Mouse (Mus musculus) MEL (cell line): ENCODE data around the gene Siae. TPM values are rescaled to one million over a fixed set of nuclear protein-coding genes. Genes with fewer than 3 reads are reported as not detected.

Source experiments
- DNase-seq: peaks from one replicate; pipeline ENCODE4 v3.0.0; 2011; ENCODE audit warnings: low read depth, low spot score
- H3K27ac ChIP-seq: 2 replicates; pipeline ENCODE4 v1.5.1; 2012; ENCODE audit warnings: low read depth, mild to moderate bottlenecking, control low read depth, low read length, moderate library complexity; ENCODE audit not compliant: control insufficient read depth
- H3K27me3 ChIP-seq, 2 experiments: fragments of 150-350 bp in 1 of 2; sonication (generic) in 1 of 2; 2 replicates each; pipeline ENCODE4 v1.6.1; 2012; ENCODE audit warnings: low read length in 2 of 2, mild to moderate bottlenecking in 2 of 2, improper control_type of control experiment in 1 of 2, moderate library complexity in 1 of 2; ENCODE audit not compliant: insufficient read depth in 2 of 2, control insufficient read depth in 1 of 2
- H3K36me3 ChIP-seq, 2 experiments: 2 replicates each; pipeline ENCODE4 v1.6.1; 2012 to 2014; ENCODE audit warnings: low read length in 2 of 2, improper control_type of control experiment in 1 of 2, inconsistent platforms in 1 of 2, mild to moderate bottlenecking in 1 of 2; ENCODE audit not compliant: insufficient read depth in 2 of 2, control insufficient read depth in 1 of 2
- H3K4me1 ChIP-seq, 2 experiments: fragments of 150-350 bp in 1 of 2; sonication (generic) in 1 of 2; 2 replicates each; pipeline ENCODE4 v1.6.1; 2012; ENCODE audit warnings: low read length in 2 of 2, improper control_type of control experiment in 1 of 2, mild to moderate bottlenecking in 1 of 2; ENCODE audit not compliant: insufficient read depth in 2 of 2, control insufficient read depth in 1 of 2
- H3K4me3 ChIP-seq, 2 experiments: fragments of 150-350 bp in 1 of 2; sonication (generic) in 1 of 2; 2 replicates each; pipeline ENCODE4 v1.5.1; 2012; ENCODE audit warnings: low read depth in 2 of 2, low read length in 2 of 2, mild to moderate bottlenecking in 2 of 2, moderate library complexity in 2 of 2, control low read depth in 1 of 2, improper control_type of control experiment in 1 of 2; ENCODE audit not compliant: control insufficient read depth in 1 of 2, insufficient read depth in 1 of 2
- H3K79me2 ChIP-seq: 2 replicates; pipeline ENCODE4 v1.6.1; 2012; ENCODE audit warnings: mild to moderate bottlenecking, low read length, moderate library complexity; ENCODE audit not compliant: control insufficient read depth, poor library complexity, insufficient read depth
- H3K9ac ChIP-seq: 2 replicates; pipeline ENCODE4 v1.6.1; 2012; ENCODE audit warnings: low read depth, mild to moderate bottlenecking, control low read depth, low read length, moderate library complexity; ENCODE audit not compliant: control insufficient read depth, poor library complexity, severe bottlenecking
- H3K9me3 ChIP-seq: fragments of 150-350 bp; sonication (generic); replicated peaks from 2 replicates; pipeline ENCODE4 v1.6.1; 2012; ENCODE audit warnings: mild to moderate bottlenecking, low read length, improper control_type of control experiment, moderate library complexity; ENCODE audit not compliant: insufficient read depth
- BHLHE40 ChIP-seq: IDR thresholded peaks from 2 replicates; pipeline ENCODE4 v1.6.1; 2012; ENCODE audit warnings: low read depth, mild to moderate bottlenecking, inconsistent platforms, low read length, improper control_type of control experiment, borderline replicate concordance
- E2F4 ChIP-seq: IDR thresholded peaks from 2 replicates; pipeline ENCODE4 v1.6.1; 2011; ENCODE audit warnings: low read depth, low read length, improper control_type of control experiment, borderline replicate concordance
- ETS1 ChIP-seq: IDR thresholded peaks from 2 replicates; pipeline ENCODE4 v1.6.1; 2012; ENCODE audit warnings: low read depth, mild to moderate bottlenecking, inconsistent platforms, low read length, improper control_type of control experiment, moderate library complexity
- GABPA ChIP-seq: IDR thresholded peaks from 2 replicates; pipeline ENCODE4 v1.6.1; 2012; ENCODE audit warnings: low read depth, mild to moderate bottlenecking, inconsistent platforms, low read length, improper control_type of control experiment, moderate library complexity
- GATA1 ChIP-seq: IDR thresholded peaks from 2 replicates; pipeline ENCODE4 v1.6.1; 2011; ENCODE audit warnings: low read depth, low read length, improper control_type of control experiment
- KAT2A ChIP-seq: conservative IDR thresholded peaks from 2 replicates; pipeline ENCODE4 v1.6.1; 2012; ENCODE audit warnings: low read depth, low read length, improper control_type of control experiment, inconsistent platforms
- MAX ChIP-seq: IDR thresholded peaks from 2 replicates; pipeline ENCODE4 v1.6.1; 2011; ENCODE audit warnings: low read length, improper control_type of control experiment
- MYB ChIP-seq: IDR thresholded peaks from 2 replicates; pipeline ENCODE4 v1.6.1; 2011; ENCODE audit warnings: mild to moderate bottlenecking, low read depth, low read length, improper control_type of control experiment
- MYC ChIP-seq: IDR thresholded peaks from 2 replicates; pipeline ENCODE4 v1.6.1; 2011; ENCODE audit warnings: low read depth, mild to moderate bottlenecking, low read length, improper control_type of control experiment, moderate library complexity
- NELFE ChIP-seq: IDR thresholded peaks from 2 replicates; pipeline ENCODE4 v1.6.1; 2011; ENCODE audit warnings: low read depth, low read length, improper control_type of control experiment
- NRF1 ChIP-seq: IDR thresholded peaks from 2 replicates; pipeline ENCODE4 v1.6.1; 2014; ENCODE audit warnings: low read depth, mild to moderate bottlenecking, inconsistent platforms, low read length, improper control_type of control experiment, moderate library complexity; ENCODE audit not compliant: poor library complexity, insufficient read depth, severe bottlenecking
- POLR2A ChIP-seq, 2 experiments: IDR thresholded peaks; 2 replicates each; pipeline ENCODE4 v1.6.1; 2011 to 2012; ENCODE audit warnings: low read length in 2 of 2, mild to moderate bottlenecking in 2 of 2, control low read depth in 1 of 2, improper control_type of control experiment in 1 of 2, low read depth in 1 of 2, moderate library complexity in 1 of 2; ENCODE audit not compliant: control insufficient read depth in 1 of 2, insufficient read depth in 1 of 2, poor library complexity in 1 of 2
- POLR2AphosphoS5 ChIP-seq: IDR thresholded peaks from 2 replicates; pipeline ENCODE4 v1.6.1; 2012; ENCODE audit warnings: low read depth, borderline replicate concordance, mild to moderate bottlenecking, inconsistent platforms, low read length, moderate library complexity, mixed read lengths
- RCOR1 ChIP-seq: IDR thresholded peaks from 2 replicates; pipeline ENCODE4 v1.6.1; 2012; ENCODE audit warnings: low read depth, mild to moderate bottlenecking, inconsistent platforms, low read length, improper control_type of control experiment
- SMC3 ChIP-seq: IDR thresholded peaks from 2 replicates; pipeline ENCODE4 v1.6.1; 2011; ENCODE audit warnings: low read depth, low read length, improper control_type of control experiment
- UBTF ChIP-seq: IDR thresholded peaks from 2 replicates; pipeline ENCODE4 v1.6.1; 2012; ENCODE audit warnings: low read depth, mild to moderate bottlenecking, inconsistent platforms, low read length, improper control_type of control experiment, moderate library complexity, borderline replicate concordance; ENCODE audit not compliant: insufficient read depth
- USF1 ChIP-seq: IDR thresholded peaks from 2 replicates; pipeline ENCODE4 v1.6.1; 2014; ENCODE audit warnings: low read depth, mild to moderate bottlenecking, inconsistent platforms, low read length, improper control_type of control experiment, moderate library complexity
- USF2 ChIP-seq, 2 experiments: IDR thresholded peaks; 2 replicates each; pipeline ENCODE4 v1.6.1; 2011 to 2012; ENCODE audit warnings: improper control_type of control experiment in 2 of 2, low read length in 2 of 2, borderline replicate concordance in 1 of 2, inconsistent platforms in 1 of 2, low read depth in 1 of 2, mild to moderate bottlenecking in 1 of 2; ENCODE audit not compliant: insufficient read depth in 1 of 2
- ZC3H11A ChIP-seq: IDR thresholded peaks from 2 replicates; pipeline ENCODE4 v1.6.1; 2012; ENCODE audit warnings: low read depth, mild to moderate bottlenecking, inconsistent platforms, low read length, improper control_type of control experiment
- ZMIZ1 ChIP-seq: IDR thresholded peaks from 2 replicates; pipeline ENCODE4 v1.6.1; 2012; ENCODE audit warnings: low read depth, mild to moderate bottlenecking, inconsistent platforms, low read length, improper control_type of control experiment, moderate library complexity
- ZNF384 ChIP-seq: IDR thresholded peaks from 2 replicates; pipeline ENCODE4 v1.6.1; 2012; ENCODE audit warnings: low read depth, mild to moderate bottlenecking, inconsistent platforms, low read length, improper control_type of control experiment
- polyA plus RNA-seq, 2 experiments: library from polyadenylated mRNA; stranded (reverse) in 1 of 2; unstranded in 1 of 2; fragments of >175 nt in 1 of 2; fragments of >200 nt in 1 of 2; gene quantifications; 2 replicates each; pipeline versions ENCODE4 v1.2.1 to v1.2.4; 2012; ENCODE audit warnings: low replicate concordance in 2 of 2, low read depth in 1 of 2; ENCODE audit not compliant: insufficient read length in 2 of 2, insufficient read depth in 1 of 2, missing spikeins in 1 of 2
- total RNA-seq: library from RNA; depleted of rRNA; stranded (reverse); fragments of 300-350 nt; gene quantifications from 2 replicates; pipeline ENCODE4 v1.2.3, GENCODE M21; 2012

The Siae gene
- total and polyA plus RNA-seq, 3 experiments, result 4.9 to 9.2 TPM; not detected in 1

DNA sequence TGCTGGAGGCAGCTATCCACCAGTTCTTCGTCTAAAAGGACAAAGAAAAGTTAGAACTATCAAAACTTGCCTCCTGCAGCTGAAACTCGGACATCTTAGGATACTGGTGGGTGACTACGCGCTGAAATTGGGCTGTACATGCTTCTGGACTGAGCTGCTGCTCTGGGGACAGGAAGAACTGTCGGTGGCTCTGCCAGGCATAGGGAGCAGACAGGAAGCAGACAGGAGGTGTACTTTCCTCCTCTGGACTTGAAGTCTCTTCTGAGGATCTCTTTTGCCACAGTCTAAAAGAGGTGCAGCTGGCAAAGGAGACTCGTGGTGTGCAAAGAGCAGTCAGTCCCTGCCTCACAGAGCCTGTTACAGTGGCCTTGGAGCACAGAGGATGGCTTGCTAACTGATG lies 37.1 kb downstream of the Siae start:
- Histone ChIP-seq H3K9ac (peak overlapping the region; percentile 49; the same call in 1 of the 2 replicates), H3K36me3 (peaks cover 0 to 4% of the 10 kb centered on the region in 2 experiments; a peak in 2 of 4 replicates), H3K4me3 (peak overlapping the region; percentile 21 to 30; a peak in 2 of 4 replicates), H3K27ac (peak overlapping the region; percentile 49; the same call in 1 of the 2 replicates), H3K4me1 (peaks cover 9 to 16% of the 10 kb centered on the region in 2 experiments; a peak in 3 of 4 replicates), H3K79me2 (no peaks in the 10 kb centered on the region), H3K9me3 (no peaks in the 10 kb centered on the region; the same call in 1 of the 2 replicates), H3K27me3 (no peaks in the 10 kb centered on the region)
- TF ChIP-seq SMC3 (no peak), USF2 (IDR thresholded peaks at IDR 0.05; ENCODE audit: borderline replicate concordance in 1 of 2, insufficient read depth in 1 of 2, low read depth in 1 of 2, low read length in 2 of 2) (no peak), MYB (no peak), RCOR1 (no peak), GATA1 (no peak), MYC (no peak; the same call in 1 of the 2 replicates)
- peak; percentile 47 for DNase-seq

DNA sequence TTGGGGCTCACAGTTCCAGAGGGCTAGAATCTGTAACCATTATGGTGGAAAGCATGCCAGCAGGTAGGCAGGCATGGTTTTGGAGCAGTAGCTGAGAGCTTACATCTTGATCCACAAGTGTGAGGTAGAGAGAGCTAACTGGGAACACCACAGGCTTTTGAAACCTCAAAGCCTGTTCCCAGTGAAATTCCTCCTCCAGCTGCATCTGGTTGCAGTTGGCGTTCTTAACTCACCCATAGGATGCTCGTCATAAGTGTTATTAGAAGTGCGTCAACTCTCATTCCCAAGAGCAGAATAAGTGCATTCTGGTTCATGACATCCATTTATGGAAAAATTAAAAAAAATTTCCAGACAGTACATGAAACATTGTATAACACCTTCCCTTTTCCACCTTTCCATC lies 38.2 kb downstream of the Siae start:
- no peak for DNase-seq
- Histone ChIP-seq H3K9ac (no peak overlapping the region), H3K4me1 (peaks cover 9 to 16% of the 10 kb centered on the region in 2 experiments; a peak in 3 of 4 replicates), H3K36me3 (peaks cover 0 to 4% of the 10 kb centered on the region in 2 experiments; a peak in 2 of 4 replicates), H3K27ac (no peak overlapping the region), H3K9me3 (no peaks in the 10 kb centered on the region; the same call in 1 of the 2 replicates), H3K4me3 (no peak overlapping the region), H3K27me3 (no peaks in the 10 kb centered on the region), H3K79me2 (no peaks in the 10 kb centered on the region)
- TF ChIP-seq UBTF (no peak), MAX (no peak)

DNA sequence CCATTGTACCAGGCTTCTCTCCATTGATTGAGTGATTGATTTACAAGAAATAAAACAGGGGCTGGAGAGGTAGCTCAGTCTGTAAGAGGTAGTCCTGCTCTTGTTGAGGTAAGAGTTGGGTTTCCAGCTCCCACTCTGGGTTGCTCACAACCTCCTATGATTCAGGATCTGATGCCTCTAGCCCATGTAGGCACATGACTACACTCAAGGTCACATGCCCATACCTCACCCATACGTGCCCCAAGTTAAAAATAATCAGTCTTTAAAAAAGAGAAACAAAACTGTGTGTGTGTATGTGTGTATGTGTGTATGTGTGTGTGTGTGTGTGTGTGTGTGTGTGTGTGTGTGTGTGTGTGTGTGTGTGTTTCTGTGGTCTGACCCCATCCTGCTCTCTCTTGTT lies 40.1 kb downstream of the Siae start:
- no peak for DNase-seq

More for the DNA sequence above, 40.1 kb downstream of the Siae start:
- no peak for TF ChIP-seq KAT2A
- TF ChIP-seq BHLHE40, result no peak
- TF ChIP-seq ETS1, result no peak
- no peak for TF ChIP-seq MYB
- 0 out of 4 replicates have a peak, but pooled peaks of 1 of the 2 experiments have one; percentile 33 for TF ChIP-seq USF2 (IDR thresholded peaks at IDR 0.05; ENCODE audit: borderline replicate concordance in 1 of 2, insufficient read depth in 1 of 2, low read depth in 1 of 2, low read length in 2 of 2)
- no peak for TF ChIP-seq E2F4
- peak; percentile 80 for TF ChIP-seq USF1
- no peak for TF ChIP-seq GABPA
- no peak for TF ChIP-seq MAX
- no peak for TF ChIP-seq NELFE
- no peak for TF ChIP-seq NRF1
- TF ChIP-seq ZNF384, result no peak
- no peak for TF ChIP-seq ZC3H11A
- TF ChIP-seq POLR2A (IDR thresholded peaks at IDR 0.05; ENCODE audit: control insufficient read depth in 1 of 2, insufficient read depth in 1 of 2, low read depth in 1 of 2, low read length in 2 of 2, poor library complexity in 1 of 2), result no peak
- TF ChIP-seq POLR2AphosphoS5, result no peak
- TF ChIP-seq RCOR1, result no peak
- no peak for TF ChIP-seq ZMIZ1
- TF ChIP-seq, all 39 proteins: peak for 2
- Histone ChIP-seq H3K79me2 (no peaks in the 10 kb centered on the region), H3K4me1 (peaks cover 9 to 19% of the 10 kb centered on the region in 2 experiments), H3K27ac (no peak overlapping the region), H3K9ac (no peak overlapping the region), H3K27me3 (no peaks in the 10 kb centered on the region), H3K9me3 (no peaks in the 10 kb centered on the region; the same call in 1 of the 2 replicates), H3K4me3 (no peak overlapping the region), H3K36me3 (peaks cover 0 to 4% of the 10 kb centered on the region in 2 experiments; a peak in 2 of 4 replicates)
